Mouse (Mus musculus): Measurements from ENCODE around the gene Cyp2f2.

The Cyp2f2 gene

GRCm38 (mm10) chr7:27179217-27179918 lies 59.7 kb downstream of the Cyp2f2 start:
- no peak for DNase-seq (ENCODE audit: low read depth)

- no peak for DNase-seq (ENCODE audit: low read depth)
Observed at GRCm38 (mm10) chr7:27180036-27180435, 60.3 kb downstream of the Cyp2f2 start.

- no peak for DNase-seq (ENCODE audit: low read depth)
Observed at GRCm38 (mm10) chr7:27180837-27181695, 61.4 kb downstream of the Cyp2f2 start, which contains the start of the genes Gm21983 and Mia. Gm21983 (minus strand) TSS chr7:27181086. Mia (minus strand) TSS chr7:27181157.

GRCm38 (mm10) chr7:27182498-27182897 lies 62.8 kb downstream of the Cyp2f2 start:
- DNase-seq (ENCODE audit: low read depth): no peak
